Mouse (Mus musculus) thymus, adult 2 months (tissue): ENCODE measurements at regions not wholly inside any gene's neighbourhood (a gene's known extent, or its start where the extent isn't known, plus 50 kb on each side); places are given as distances from the start of the nearest gene placed in this dataset.

Source experiments
- CTCF ChIP-seq: fragments of 200-500 bp; IDR thresholded peaks from 2 replicates; pipeline ENCODE4 v1.5.1; 2012; ENCODE audit warnings: mild to moderate bottlenecking, control low read depth, low read length, moderate library complexity, borderline replicate concordance; ENCODE audit not compliant: control insufficient read depth, poor library complexity, insufficient read depth; ENCODE audit errors: extremely low read depth
- POLR2A ChIP-seq: fragments of 200-500 bp; IDR thresholded peaks from 2 replicates; pipeline ENCODE4 v1.6.1; 2012; ENCODE audit warnings: mild to moderate bottlenecking, low read length, control low read depth, moderate library complexity; ENCODE audit not compliant: control insufficient read depth, poor library complexity, insufficient read depth; ENCODE audit errors: extremely low read depth

GRCm38 (mm10) chr2:168414110-168414872, 132.8 kb upstream of the Kcng1 start:
- TF ChIP-seq CTCF (no peak), POLR2A (no peak)
